Mouse (Mus musculus) left cerebral cortex, postnatal 25 days (tissue): ENCODE measurements at regions not wholly inside any gene's neighbourhood (a gene's known extent, or its start where the extent isn't known, plus 50 kb on each side); places are given as distances from the start of the nearest gene placed in this dataset.

Source experiments
- DNase-seq, 2 experiments: peaks; one replicate each; pipeline ENCODE4 v3.0.0; 2022; ENCODE audit warnings: low spot score in 2 of 2, mixed read lengths in 1 of 2
- intact Hi-C: fragments of 180-260 bp; cut with DNase I; formaldehyde crosslinking; loops from one replicate; pipeline ENCODE4 v1.15.1; 2025

- peak in 1 of 2 experiments; percentile 4 for DNase-seq
- intact Hi-C loops: no loop called here
These were observed 85.0 kb upstream of the Pcdh18 start for GRCm38 (mm10) chr3:49842119-49842518.

- DNase-seq: no peak
- intact Hi-C loops: no loop called here
These were observed 83.5 kb upstream of the Pcdh18 start for GRCm38 (mm10) chr3:49840448-49841156.

GRCm38 (mm10) chr3:49814401-49814800 lies 57.3 kb upstream of the Pcdh18 start:
- DNase-seq: no peak
- intact Hi-C loops: no loop called here

GRCm38 (mm10) chr3:49807721-49808120 lies 50.6 kb upstream of the Pcdh18 start:
- DNase-seq: no peak
- intact Hi-C loops: no loop called here

- no peak for DNase-seq
- intact Hi-C loops: no loop called here
These were observed 50.2 kb upstream of the Pcdh18 start for GRCm38 (mm10) chr3:49807280-49807679.
